ENCODE assay signal across 8 mouse cellular contexts in the genomic region with DNA sequence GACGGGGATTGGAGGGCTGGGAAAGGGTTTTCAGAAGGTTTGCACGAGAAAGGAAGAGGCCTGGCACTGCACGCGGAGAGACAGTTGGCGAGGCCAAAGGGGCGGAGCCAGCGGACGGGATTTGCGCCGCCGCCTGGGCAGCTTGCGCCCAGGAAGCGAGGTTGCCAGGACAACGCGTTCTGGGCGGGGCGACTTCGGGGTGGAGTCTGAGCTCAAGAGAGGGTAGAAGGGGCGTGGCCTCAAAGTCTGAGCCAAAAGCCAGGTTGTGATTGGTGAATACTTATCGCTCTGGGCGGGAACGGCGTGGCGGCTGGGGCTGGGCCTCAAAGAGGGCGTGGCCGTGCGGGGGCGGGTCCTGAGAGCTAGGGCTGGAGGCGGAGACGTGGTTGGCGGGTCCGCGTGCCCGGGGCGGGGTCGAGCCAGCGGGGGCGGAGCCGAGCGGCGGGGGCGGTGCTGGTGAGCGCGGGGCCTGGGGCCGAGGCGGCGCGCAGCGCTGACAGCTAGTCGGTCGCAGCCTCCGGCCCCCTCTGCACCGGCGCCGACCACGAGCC. TPM values are rescaled to one million over a fixed set of nuclear protein-coding genes. Genes with fewer than 3 reads are reported as not detected.
DNase-seq lines count a peak whose midpoint lies in the region; ATAC-seq lines count a peak whose summit lies in the region.

Gene Cyp46a1, plus strand, starts transcription at position 487 of the 551 bp plus-strand sequence.

- peaks cover 22% of the 10 kb centered on the region for H3K27me3 ChIP-seq in intestine, embryonic 14.5 days (replicated peaks; ENCODE audit: control insufficient read depth, insufficient read depth, low read length)

- no peaks in the 10 kb centered on the region for H3K36me3 ChIP-seq in intestine, embryonic 14.5 days (ENCODE audit: control insufficient read depth, insufficient read depth, low read length)

- H3K27ac ChIP-seq in intestine, embryonic 14.5 days (ENCODE audit: low read depth): peak within 1 kb of the TSS; percentile 27; the same call in 1 of the 2 replicates

- intact Hi-C loops in gastrocnemius, postnatal 36 days (cut with DNase I): no loop called here
- intact Hi-C loops in left cerebral cortex, postnatal 10 days (cut with DNase I): loop anchor here (5.0 kb wide), 1 partner anchor 158 kb away; no protein-coding TSS in a partner anchor

- DNase-seq in adrenal gland, postnatal 10 days: peak; percentile 100
- peak; percentile 100 for DNase-seq in embryo, embryonic 9.5 days (ENCODE audit: extremely low spot score)
- DNase-seq in gastrocnemius, postnatal 36 days: peak; percentile 99 to 100
- DNase-seq in intestine, embryonic 14.5 days (ENCODE audit: low spot score): peak; percentile 99
- DNase-seq in left cerebral cortex, postnatal 10 days (ENCODE audit: extremely low spot score in 1 of 2, low spot score in 2 of 2): peak; percentile 100
- DNase-seq in right cerebral cortex, postnatal 14 days: peak; percentile 100
- peak; percentile 99 for DNase-seq in urinary bladder, postnatal 25 days (ENCODE audit: low spot score)

- under 1% methylated on average over 55 of the region's 56 CpGs for WGBS in intestine, embryonic 14.5 days

- H3K4me2 ChIP-seq in intestine, embryonic 14.5 days (ENCODE audit: low read length): peak within 1 kb of the TSS; percentile 98

- no peaks in the 10 kb centered on the region for H3K9me3 ChIP-seq in intestine, embryonic 14.5 days (ENCODE audit: control insufficient read depth, low read length)

- peak within 1 kb of the TSS; percentile 44 for H3K9ac ChIP-seq in intestine, embryonic 14.5 days (ENCODE audit: low read length)

- H3K4me1 ChIP-seq in intestine, embryonic 14.5 days (replicated peaks; ENCODE audit: control insufficient read depth, insufficient read depth, low read length): peaks cover 17% of the 10 kb centered on the region; the same call in 1 of the 2 replicates

- ATAC-seq in intestine, embryonic 14.5 days (replicated peaks; ENCODE audit: low FRiP score, low TSS enrichment, low read depth): peak; percentile 93
- peak; percentile 93 for ATAC-seq in megakaryocyte-erythroid progenitor cell, adult 5-6 weeks (replicated peaks; ENCODE audit: low FRiP score, low TSS enrichment, poor library complexity, severe bottlenecking)

- H3K4me3 ChIP-seq in intestine, embryonic 14.5 days (ENCODE audit: low read depth, low read length): peak within 1 kb of the TSS; percentile 65

RNA-seq across cellular contexts. Expression of gene Cyp46a1, which starts in this region (rescaled TPM):
- 1 to 10 TPM; 1.6 to 2.2 TPM for total RNA-seq in adrenal gland, postnatal 10 days (2021)
- total RNA-seq in gastrocnemius, postnatal 36 days (2021): under 1 TPM in 1 of 2 experiments, not detected in 1; 0.26 TPM
- 4.7 and 5.1 TPM in 2 replicates for polyA plus RNA-seq in intestine, embryonic 14.5 days (2014; fragmentation: Nextera tagmentation; extraction: Ambion mirVana)
- 100 to 1,000 TPM; 159 to 168 TPM for total RNA-seq in left cerebral cortex, postnatal 10 days (2021)
- total RNA-seq in megakaryocyte-erythroid progenitor cell, adult 5-6 weeks (2014; fragmentation: Nextera tagmentation): 1.0 TPM in 1 of 2 replicates, not detected in the other
- total RNA-seq in megakaryocyte-erythroid progenitor cell, adult 5-6 weeks (2017): 0.23 TPM in 1 of 2 replicates, not detected in the other

Comparison
In these comparisons a context has a peak if more than half of its experiments do, and no peak if none do; other contexts are left out.
1. Peak in every context shown above with its lines: DNase-seq, ATAC-seq, H3K4me3 ChIP-seq and H3K27ac ChIP-seq.
2. RNA of gene Cyp46a1 (total RNA-seq): 159 to 168 TPM in left cerebral cortex, postnatal 10 days; 1.6 to 2.2 TPM in adrenal gland, postnatal 10 days, 0.23 to 1.0 TPM in megakaryocyte-erythroid progenitor cell, adult 5-6 weeks and 0.26 TPM in gastrocnemius, postnatal 36 days; every median in the first group is over 10 times any median in the second.
3. Peak in DNase-seq in gastrocnemius, postnatal 36 days; RNA of the gene not detected or under 1 TPM.